Mouse (Mus musculus) erythroblast, embryonic 14.5 days (primary cell): ENCODE measurements at regions not wholly inside any gene's neighbourhood (a gene's known extent, or its start where the extent isn't known, plus 50 kb on each side); places are given as distances from the start of the nearest gene placed in this dataset.

Experiments used
- H3K27me3 ChIP-seq: 2 replicates; pipeline ENCODE4 v1.6.1; 2012; ENCODE audit warnings: inconsistent platforms; ENCODE audit not compliant: control insufficient read depth
- H3K36me3 ChIP-seq: 2 replicates; pipeline ENCODE4 v1.6.1; 2012; ENCODE audit warnings: mild to moderate bottlenecking, inconsistent platforms; ENCODE audit not compliant: control insufficient read depth
- H3K4me1 ChIP-seq: 2 replicates; pipeline ENCODE4 v1.6.1; 2012; ENCODE audit warnings: inconsistent platforms; ENCODE audit not compliant: control insufficient read depth
- H3K4me3 ChIP-seq: replicated peaks from 2 replicates; pipeline ENCODE3; 2012; ENCODE audit warnings: moderate library complexity, mild to moderate bottlenecking, inconsistent platforms
- H3K9me3 ChIP-seq: 2 replicates; pipeline ENCODE4 v1.6.1; 2012; ENCODE audit warnings: low read length, inconsistent platforms, mixed read lengths; ENCODE audit not compliant: control insufficient read depth
- GATA1 ChIP-seq: IDR thresholded peaks from 2 replicates; pipeline ENCODE4 v1.6.1; 2012; ENCODE audit warnings: low read length, inconsistent platforms, mixed read lengths
- TAL1 ChIP-seq: IDR thresholded peaks from 3 replicates; pipeline ENCODE4 v1.6.1; 2012; ENCODE audit warnings: low read length, inconsistent platforms, mixed read lengths

DNA sequence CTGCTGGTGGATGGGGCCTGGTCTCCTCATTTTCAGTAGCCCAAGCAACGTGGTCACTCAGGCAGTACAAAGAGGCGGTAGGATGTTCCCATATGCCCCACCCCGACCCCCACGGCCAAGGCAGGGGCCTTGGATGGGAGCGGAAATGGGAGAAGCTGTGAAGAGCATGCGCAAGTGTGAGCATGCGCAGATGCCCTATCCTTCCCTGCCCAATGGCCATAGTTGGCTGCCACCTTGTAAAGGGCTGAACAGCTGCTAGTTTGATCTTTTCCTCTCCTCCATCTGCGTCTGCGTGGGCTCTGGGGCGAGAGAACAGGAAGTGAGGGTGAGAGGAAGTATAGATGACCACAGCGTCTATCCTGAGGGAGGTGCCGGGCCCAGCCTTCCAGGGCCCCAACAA lies 200.1 kb upstream of the Zdhhc25 start:
- H3K9me3 ChIP-seq: peaks cover 27% of the 10 kb centered on the region
- no peaks in the 10 kb centered on the region for H3K36me3 ChIP-seq
- no peaks in the 10 kb centered on the region for H3K4me1 ChIP-seq
- TF ChIP-seq TAL1: no peak
- TF ChIP-seq GATA1: no peak
- H3K4me3 ChIP-seq: no peak overlapping the region
- no peaks in the 10 kb centered on the region for H3K27me3 ChIP-seq

DNA sequence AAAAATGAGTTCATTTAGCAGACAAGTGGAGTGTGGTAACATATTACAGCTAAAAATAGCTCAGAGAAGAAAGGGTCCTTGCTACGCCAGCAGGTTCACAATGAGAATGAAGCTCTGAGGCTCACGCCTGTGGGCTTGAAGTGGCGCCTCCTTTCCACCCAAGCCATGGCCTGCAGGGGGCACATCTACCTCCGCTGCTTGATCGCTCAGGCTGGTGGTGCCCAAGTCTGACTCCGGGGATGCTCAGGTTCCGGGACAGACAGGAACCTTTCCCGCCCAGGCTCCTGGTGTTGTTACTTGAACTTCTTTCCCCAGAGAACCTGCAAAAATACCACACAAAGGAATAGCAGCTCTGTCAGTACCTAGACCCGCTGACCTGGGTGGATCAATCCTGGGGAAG lies 199.3 kb upstream of the Zdhhc25 start:
- no peak for TF ChIP-seq TAL1
- TF ChIP-seq GATA1: no peak
- Histone ChIP-seq H3K4me3 (no peak overlapping the region), H3K27me3 (no peaks in the 10 kb centered on the region), H3K36me3 (no peaks in the 10 kb centered on the region), H3K4me1 (no peaks in the 10 kb centered on the region), H3K9me3 (peaks cover 26% of the 10 kb centered on the region)

DNA sequence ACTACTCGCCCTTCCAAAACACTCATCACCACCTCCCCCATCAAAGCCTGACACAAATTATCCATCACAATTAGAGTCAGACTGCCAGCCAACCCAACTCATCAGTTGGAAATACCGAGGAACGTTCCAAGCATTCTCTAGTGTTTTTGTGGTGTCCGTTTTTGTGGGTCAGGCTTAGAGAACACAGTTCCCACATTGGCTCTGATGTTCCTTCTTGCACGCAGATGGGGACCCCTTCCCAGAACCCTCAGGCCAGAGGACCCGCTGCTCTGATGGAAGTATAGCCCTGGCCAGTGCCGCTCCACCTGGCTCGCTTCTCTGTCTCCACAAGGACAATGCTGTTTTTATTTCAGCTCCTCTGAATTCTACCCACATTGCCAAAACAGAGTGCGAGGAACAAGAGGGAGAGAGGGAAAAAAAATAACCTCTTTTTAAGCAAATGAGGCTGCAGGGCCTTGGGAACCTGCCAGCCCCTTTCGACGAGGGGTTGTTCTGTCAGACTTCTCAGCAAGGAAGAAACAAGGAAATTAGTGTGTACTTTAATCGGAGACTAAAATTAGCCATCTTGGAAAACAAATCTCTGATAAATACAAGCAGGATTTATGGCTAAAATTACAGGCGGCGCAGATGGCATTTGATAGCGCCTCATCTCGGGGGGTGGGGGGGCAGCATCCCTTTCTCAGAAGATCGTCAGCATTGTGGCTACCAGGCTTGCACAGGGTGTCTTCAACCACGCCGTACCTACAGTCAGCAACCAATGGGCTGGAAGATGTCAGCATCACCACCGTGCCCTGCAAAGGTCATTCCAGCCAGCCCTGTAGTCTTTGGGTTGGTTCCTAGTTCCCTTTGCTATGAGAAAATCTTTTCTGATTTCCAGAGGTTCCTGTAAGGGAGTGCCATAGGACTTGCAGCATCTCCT lies 191.4 kb upstream of the Zdhhc25 start:
- peaks cover 57% of the 10 kb centered on the region for H3K9me3 ChIP-seq
- TF ChIP-seq GATA1 (no peak), TAL1 (no peak)

DNA sequence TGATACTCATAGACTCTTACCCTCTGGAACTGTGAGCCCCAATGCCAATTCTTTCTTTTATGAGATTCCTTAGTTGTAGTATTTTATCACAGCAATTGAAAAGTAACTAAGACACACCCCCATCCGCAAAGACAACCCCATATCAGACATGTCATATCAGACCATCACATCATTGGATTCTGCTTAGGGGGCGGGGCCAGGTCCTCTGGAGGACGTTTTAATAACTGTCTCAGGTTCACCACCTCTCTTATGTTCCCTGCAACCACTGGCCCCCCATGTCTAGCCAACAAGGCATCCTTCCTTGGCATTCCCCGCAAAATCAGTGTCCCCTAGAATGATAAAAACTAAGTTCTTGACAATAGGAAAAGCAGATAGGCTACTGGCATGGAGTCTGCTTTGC lies 185.9 kb upstream of the Zdhhc25 start:
- no peaks in the 10 kb centered on the region for H3K36me3 ChIP-seq
- no peaks in the 10 kb centered on the region for H3K27me3 ChIP-seq
- no peak overlapping the region for H3K4me3 ChIP-seq
- no peak for TF ChIP-seq TAL1
- no peak for TF ChIP-seq GATA1
- peaks cover 64% of the 10 kb centered on the region for H3K9me3 ChIP-seq
- no peaks in the 10 kb centered on the region for H3K4me1 ChIP-seq

More for the DNA sequence above, 191.4 kb upstream of the Zdhhc25 start:
- no peaks in the 10 kb centered on the region for H3K27me3 ChIP-seq
- no peaks in the 10 kb centered on the region for H3K4me1 ChIP-seq
- H3K4me3 ChIP-seq: no peak overlapping the region
- H3K36me3 ChIP-seq: no peaks in the 10 kb centered on the region

DNA sequence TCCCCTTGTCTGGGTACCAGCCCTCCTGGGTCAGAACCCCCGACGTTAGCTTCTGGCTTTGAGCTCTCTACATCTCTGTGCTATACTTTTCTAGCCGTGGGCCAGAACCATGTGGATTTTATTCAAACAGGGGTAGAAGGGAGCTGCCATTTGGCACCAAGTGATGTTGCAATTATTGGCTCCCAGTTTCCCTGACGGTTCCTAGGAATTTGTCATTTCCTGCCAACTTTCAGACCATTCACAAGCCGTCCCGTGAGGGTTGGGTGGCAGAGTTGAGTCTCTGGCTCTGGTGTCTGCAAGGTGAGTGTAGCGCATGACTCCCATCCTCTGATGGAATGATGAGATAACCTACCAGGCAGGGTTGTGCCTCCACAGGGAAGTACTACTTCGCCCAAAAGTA lies 181.2 kb upstream of the Zdhhc25 start:
- H3K36me3 ChIP-seq: no peaks in the 10 kb centered on the region
- no peak overlapping the region for H3K4me3 ChIP-seq
- TF ChIP-seq TAL1: no peak
- no peaks in the 10 kb centered on the region for H3K27me3 ChIP-seq
- H3K4me1 ChIP-seq: no peaks in the 10 kb centered on the region
- H3K9me3 ChIP-seq: peaks cover 44% of the 10 kb centered on the region

DNA sequence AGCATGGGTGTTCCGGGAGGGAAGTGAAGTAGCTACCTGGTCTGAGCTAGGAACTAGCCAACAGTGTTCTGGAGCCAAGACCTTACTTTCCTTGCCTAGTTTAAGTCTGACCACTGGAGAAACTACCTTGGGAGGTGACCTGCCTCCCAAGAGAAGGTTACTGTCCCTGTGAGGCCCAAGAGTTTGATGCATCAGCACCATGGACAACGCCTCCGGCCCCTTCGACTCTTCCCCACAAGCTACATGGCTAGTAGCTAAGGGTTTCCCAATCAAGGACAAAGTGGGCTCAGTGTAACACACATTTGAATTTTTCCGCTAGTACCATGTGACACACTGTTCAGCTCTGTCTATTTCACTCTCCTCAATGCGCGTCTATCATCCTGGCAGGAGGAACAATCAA lies 171.7 kb upstream of the Zdhhc25 start:
- Histone ChIP-seq H3K9me3 (peaks cover 45% of the 10 kb centered on the region), H3K27me3 (no peaks in the 10 kb centered on the region), H3K4me1 (no peaks in the 10 kb centered on the region), H3K36me3 (no peaks in the 10 kb centered on the region), H3K4me3 (no peak overlapping the region)
- TF ChIP-seq TAL1 (no peak), GATA1 (no peak)

DNA sequence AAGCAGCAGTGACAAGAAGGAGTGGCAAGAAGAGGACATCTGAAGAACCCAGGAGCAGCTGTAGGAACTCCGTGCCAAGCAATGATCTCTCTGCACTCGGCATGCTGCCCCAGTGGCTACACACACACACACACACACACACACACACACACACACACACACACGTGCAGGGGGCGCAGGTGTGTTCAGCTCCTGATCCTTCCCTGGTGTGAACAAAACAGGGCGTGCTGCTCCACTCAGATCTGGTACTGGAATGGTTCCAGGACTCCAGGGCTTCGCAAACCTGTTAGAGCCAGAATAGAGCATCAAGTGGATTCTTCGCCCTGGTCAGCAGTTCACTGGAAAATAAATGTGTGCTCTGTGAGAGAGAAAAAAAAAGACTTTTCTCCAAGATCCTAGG lies 169.2 kb upstream of the Zdhhc25 start:
- Histone ChIP-seq H3K36me3 (no peaks in the 10 kb centered on the region), H3K9me3 (peaks cover 53% of the 10 kb centered on the region), H3K4me3 (no peak overlapping the region), H3K4me1 (no peaks in the 10 kb centered on the region), H3K27me3 (no peaks in the 10 kb centered on the region)
- no peak for TF ChIP-seq GATA1
- no peak for TF ChIP-seq TAL1

DNA sequence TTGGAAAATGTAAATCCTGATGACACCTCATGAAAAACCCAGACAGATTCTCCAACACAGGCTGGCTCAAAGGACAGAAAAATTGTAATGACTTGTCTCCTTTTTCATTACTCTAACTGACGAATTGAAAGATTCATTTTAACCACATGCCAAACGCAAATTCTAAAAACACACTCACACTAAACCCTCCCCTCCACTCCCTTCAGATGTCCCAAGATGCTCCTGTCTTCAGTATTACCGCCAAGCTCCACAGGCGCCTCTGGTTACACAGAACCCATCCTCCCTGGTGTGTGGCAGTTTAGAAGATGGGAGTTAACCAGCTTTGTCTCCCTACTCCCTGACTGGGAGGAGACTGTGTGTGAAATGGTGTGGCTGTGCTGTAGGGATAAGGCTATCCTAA lies 151.8 kb upstream of the Zdhhc25 start:
- no peaks in the 10 kb centered on the region for H3K27me3 ChIP-seq
- no peaks in the 10 kb centered on the region for H3K4me1 ChIP-seq
- no peak overlapping the region for H3K4me3 ChIP-seq
- no peaks in the 10 kb centered on the region for H3K36me3 ChIP-seq
- H3K9me3 ChIP-seq: peaks cover 35% of the 10 kb centered on the region
- TF ChIP-seq TAL1 (no peak), GATA1 (no peak)

DNA sequence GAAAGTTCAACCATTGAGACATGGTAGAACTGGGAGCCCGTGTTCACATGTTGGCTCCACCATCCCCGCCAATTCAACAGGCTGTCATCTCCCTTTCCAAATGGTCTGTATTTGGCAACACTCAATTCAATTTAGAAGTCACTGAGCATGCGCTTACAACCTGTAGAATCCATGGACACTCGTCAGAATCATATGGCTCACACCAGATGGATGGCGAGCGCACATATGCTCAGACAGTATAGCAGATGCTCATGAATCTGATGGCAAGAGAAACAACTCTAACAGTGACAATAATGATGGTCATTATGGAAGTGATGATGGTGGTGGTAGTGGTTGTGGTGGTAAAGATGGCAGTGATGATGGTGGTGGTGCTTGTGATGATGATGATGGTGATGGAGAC lies 148.9 kb upstream of the Zdhhc25 start:
- no peak for TF ChIP-seq TAL1
- TF ChIP-seq GATA1: no peak
- H3K36me3 ChIP-seq: no peaks in the 10 kb centered on the region
- no peak overlapping the region for H3K4me3 ChIP-seq
- no peaks in the 10 kb centered on the region for H3K4me1 ChIP-seq
- H3K27me3 ChIP-seq: no peaks in the 10 kb centered on the region
- peaks cover 36% of the 10 kb centered on the region for H3K9me3 ChIP-seq
